Mouse (Mus musculus) left cerebral cortex, adult 11 months (tissue): ENCODE measurements at regions not wholly inside any gene's neighbourhood (a gene's known extent, or its start where the extent isn't known, plus 50 kb on each side); places are given as distances from the start of the nearest gene placed in this dataset.

Source experiments
- DNase-seq: peaks from one replicate; pipeline ENCODE4 v3.0.0; 2022; ENCODE audit warnings: low spot score

DNA sequence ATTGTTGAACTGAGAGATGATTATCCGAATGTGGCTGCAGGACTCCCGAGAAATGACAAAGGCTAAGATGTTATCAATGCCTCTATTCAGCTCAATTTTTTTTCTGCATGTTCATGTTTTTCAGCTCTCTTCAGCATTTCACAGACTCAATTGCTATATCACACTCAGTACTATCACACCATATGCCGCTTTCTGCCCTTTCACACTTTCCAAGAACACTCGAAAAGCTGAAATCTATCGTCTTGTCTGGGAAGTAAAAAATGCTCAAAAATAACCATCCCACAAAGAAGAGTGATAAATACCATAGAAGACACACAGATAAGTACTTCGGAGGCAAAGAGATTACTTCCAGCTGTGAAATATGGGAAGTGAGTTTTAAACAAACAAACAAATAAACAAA is 6398.9 kb upstream of the Gm7489 start:
- DNase-seq = peak; percentile 7

DNA sequence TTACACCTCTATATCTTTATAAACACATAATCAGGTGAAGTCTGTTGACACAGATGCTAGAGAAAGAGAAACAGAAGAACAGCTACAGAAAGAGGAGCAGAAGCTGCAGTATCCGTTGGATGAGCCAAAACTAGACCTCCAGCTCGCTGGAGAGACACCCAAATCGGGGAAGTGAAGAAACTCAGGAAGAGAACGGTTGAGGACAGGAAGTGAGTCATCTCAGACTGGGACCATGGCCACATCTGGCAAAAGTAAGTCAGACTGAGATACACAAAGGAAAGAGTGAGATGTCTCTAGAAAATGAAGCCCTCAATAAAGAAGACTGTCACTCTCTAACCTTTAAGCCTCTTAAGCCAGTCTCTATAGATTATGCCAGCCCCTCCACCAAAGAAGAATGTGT is 6362.8 kb upstream of the Gm7489 start:
- no peak for DNase-seq
